Mouse (Mus musculus): ENCODE measurements around the gene Mthfd1.

Mthfd1 gene

DNA sequence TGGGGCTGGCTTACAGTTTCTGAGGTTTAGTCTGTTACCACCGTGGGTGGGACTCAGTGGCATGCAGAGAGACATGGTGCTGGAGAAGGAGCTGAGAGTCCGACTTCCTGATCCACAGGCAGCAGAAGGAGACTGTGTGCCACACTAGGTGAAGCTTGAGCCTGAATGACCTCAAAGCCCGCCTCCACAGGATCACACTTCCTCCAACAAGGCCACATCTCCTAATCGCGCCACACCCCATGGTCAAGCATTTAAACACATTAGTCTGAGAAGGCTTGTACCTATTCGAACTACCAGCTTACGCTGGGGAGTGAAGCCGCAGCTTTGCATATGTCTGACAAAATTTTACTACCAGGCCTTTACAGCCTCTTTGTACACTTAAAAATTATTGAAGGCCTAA, 50.0 kb downstream of the Mthfd1 start:
- DNase-seq, result no peak

GRCm38 (mm10) chr12:76306852-76307561, 51.9 kb downstream of the Mthfd1 start:
- DNase-seq, result no peak

GRCm38 (mm10) chr12:76307964-76308363, 52.9 kb downstream of the Mthfd1 start:
- DNase-seq, result no peak

DNA sequence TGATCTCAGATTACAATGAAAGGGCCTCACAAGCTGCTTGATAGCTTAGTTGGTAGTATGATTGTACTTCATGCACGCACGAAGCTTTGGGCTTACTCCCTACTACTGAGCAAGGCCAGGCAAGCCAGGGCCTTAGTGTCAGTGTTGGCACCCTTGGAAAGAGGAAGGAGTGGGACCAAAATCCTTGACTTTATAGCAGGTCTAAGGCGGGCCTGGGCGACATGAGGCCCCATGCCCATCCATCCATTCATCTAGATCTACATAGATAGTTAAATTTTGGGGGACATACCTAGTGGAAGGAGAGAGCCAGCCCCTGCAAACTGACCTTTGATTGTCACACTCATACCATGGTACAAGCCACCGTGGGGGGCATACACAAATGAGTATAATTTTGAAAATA, 53.3 kb downstream of the Mthfd1 start:
- DNase-seq, result no peak

- no peak for DNase-seq
These were observed 54.9 kb downstream of the Mthfd1 start for GRCm38 (mm10) chr12:76310007-76310406.

DNA sequence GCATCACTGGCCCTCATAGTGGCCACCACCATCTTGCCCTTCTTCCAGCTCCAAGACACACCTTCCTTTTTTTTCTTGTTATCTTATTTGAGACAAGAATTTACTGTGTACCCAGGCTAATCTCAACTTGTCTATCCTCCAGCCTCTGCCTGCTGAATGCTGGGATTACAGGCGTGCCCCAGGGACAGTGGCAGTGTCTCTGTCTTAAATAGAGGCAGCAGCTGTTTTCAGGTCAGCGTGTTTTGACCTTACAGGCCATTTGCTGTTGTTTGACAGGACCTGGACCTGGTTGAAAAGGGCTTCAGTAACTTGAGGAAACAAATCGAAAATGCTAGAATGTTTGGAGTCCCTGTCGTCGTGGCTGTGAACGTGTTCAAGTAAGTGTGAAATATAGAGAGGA, 55.5 kb downstream of the Mthfd1 start:
- no peak for DNase-seq

- no peak for DNase-seq
These were observed 56.1 kb downstream of the Mthfd1 start for GRCm38 (mm10) chr12:76311227-76311626.

- DNase-seq, result no peak
These were observed 56.9 kb downstream of the Mthfd1 start for GRCm38 (mm10) chr12:76311951-76312350.

DNA sequence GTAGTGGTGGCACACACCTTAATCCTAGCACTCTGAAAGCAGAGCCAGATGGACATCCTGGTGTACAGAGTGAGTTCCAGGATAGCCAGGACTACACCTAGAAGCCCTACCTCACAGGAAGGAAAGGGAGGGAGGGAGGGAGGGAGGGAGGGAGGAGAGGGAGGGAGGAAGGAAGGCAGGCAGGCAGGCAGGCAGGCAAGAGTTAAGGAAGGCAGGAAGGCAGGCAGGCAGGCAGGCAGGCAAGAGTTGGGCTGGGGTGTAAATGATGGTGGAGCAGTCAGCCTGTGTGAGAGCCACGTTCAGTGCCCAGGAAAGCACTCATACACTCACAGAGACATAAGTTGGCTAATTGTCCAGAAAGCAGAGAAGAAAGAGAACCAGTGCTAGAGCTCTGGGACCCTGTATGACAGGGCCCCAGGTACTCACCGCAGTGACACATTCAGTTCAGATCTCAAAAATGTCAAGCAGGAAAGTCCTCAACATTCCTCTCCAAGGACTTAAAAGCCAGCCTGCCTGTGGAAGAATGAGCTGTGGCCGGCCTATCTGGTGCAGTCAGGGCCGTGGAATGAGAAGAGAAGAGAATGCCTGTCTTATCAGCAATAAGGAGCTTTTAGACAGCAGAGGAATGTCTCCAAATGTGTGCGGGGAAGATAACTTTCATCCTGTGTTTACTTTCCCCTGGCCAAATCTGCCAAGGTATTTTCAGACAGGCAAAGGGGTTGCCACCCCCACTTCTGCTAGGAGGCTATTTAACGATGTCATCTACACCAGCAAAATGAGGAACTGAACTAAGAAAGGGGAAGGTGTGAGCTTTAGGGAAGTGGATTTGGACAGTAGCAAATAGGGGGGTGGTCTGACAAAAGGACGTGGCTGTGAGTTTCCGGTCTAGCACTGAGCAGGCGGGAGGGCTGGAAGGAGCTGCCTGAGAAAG, 63.4 kb downstream of the Mthfd1 start:
- no peak for DNase-seq

- peak; percentile 27 to 53 for DNase-seq
These were observed 69.8 kb downstream of the Mthfd1 start, which contains the start of gene Akap5 for GRCm38 (mm10) chr12:76324679-76325431. Gene Akap5 (plus strand): TSS chr12:76324891.

- no peak for DNase-seq
These were observed 71.5 kb downstream of the Mthfd1 start for GRCm38 (mm10) chr12:76326437-76327220.

DNA sequence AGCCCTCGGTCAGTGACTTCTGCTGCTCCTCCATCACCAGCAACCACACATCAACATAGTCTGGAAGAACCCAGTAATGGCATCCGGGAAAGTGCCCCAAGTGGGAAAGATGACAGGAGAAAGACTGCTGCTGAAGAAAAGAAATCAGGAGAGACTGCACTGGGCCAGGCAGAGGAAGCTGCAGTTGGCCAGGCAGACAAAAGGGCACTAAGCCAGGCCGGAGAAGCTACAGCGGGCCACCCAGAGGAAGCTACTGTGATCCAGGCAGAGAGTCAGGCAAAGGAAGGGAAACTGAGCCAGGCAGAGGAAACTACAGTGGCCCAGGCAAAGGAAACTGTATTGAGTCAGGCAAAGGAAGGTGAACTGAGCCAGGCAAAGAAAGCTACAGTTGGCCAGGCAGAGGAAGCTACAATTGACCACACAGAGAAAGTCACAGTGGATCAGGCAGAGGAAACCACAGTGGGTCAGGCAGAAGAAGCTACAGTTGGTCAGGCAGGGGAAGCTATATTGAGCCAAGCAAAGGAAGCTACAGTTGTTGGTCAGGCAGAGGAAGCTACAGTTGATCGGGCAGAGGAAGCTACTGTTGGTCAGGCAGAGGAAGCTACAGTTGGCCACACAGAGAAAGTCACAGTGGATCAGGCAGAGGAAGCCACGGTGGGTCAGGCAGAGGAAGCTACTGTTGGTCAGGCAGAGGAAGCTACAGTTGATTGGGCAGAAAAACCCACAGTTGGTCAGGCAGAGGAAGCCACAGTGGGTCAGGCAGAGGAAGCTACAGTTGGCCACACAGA, 73.7 kb downstream of the Mthfd1 start:
- DNase-seq, result no peak

- no peak for DNase-seq
These were observed 78.6 kb downstream of the Mthfd1 start for GRCm38 (mm10) chr12:76333688-76334087.

- no peak for DNase-seq
These were observed 80.5 kb downstream of the Mthfd1 start for GRCm38 (mm10) chr12:76335641-76336040.

- DNase-seq, result no peak
These were observed 81.2 kb downstream of the Mthfd1 start for GRCm38 (mm10) chr12:76336111-76336965.

DNA sequence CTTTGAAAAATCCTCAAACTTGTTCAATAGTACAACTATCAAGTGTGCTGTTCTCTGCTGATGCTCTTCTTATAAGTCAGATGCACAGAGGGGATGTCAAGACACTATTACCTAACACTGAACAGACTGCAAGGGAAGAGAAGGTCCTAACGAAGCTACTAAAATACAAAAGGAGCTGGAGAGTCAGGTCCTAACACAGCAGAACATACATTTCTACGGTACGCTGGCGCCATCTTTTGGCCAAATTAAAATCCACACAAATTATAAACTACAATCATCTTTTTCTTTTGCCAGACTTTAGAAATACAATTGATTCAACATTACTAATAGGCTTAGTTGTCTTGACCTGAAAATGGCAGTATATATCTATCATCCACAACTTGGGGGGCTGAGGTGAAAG, 86.0 kb downstream of the Mthfd1 start:
- DNase-seq, result peak; percentile 60 to 75

DNA sequence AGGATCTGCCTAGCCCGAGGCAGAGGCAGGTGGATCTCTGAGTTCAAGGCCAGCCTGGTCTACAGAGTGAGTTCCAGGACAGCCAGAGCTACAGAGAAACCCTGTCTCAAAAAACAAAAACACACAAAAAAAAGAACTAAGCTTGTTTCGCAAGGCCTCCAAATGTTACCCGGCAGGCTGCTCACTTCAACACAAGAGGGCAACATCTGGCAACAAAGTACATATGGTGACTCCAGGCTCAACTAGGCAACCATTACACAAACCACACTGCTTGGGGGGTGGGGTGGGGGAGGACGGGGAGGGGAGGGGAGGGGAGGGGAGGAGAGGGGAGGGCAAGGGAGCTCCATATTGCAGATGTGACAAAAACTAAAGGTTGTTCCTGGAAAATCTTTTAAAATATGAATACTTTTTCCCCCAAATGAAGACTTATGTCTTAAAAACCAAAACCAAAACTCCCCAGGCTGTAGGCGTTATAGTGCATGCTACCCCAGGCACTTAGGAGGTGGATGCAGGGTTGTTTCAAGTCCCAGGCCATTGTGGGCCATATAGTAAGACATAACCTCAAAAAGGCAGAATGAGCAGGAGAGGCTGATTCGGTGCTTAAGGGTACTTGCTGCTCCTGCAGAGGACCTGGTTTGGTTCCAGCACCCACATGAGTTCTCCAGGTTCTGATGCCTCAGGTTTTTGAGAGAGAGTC, 90.8 kb downstream of the Mthfd1 start:
- DNase-seq, result no peak

- no peak for DNase-seq
These were observed 94.7 kb downstream of the Mthfd1 start for GRCm38 (mm10) chr12:76349680-76350220.

- no peak for DNase-seq
These were observed 105.8 kb downstream of the Mthfd1 start for GRCm38 (mm10) chr12:76360868-76361267.
